Mouse (Mus musculus) midbrain, embryonic 14.5 days (tissue): Measurements from ENCODE around the gene Nes. TPM values are rescaled to one million over a fixed set of nuclear protein-coding genes. Genes with fewer than 3 reads are reported as not detected.
A peak's percentile ranks its signal among the peaks of the same experiment; 100 is the strongest.

Experiments used
- ATAC-seq: fragments of 200-750 bp; cut with Nextera tagmentation; 2 replicates; pipeline ENCODE4 v1.8.0; 2017; ENCODE audit warnings: moderate number of reproducible peaks, moderate library complexity; ENCODE audit not compliant: low FRiP score, low TSS enrichment
- DNase-seq: peaks from one replicate; pipeline ENCODE4 v3.0.0-alpha.2; 2015
- H3K27ac ChIP-seq: fragments of 300-500 bp; sonication (generic); replicated peaks from 2 replicates; pipeline ENCODE4 v1.5.1; 2014; ENCODE audit warnings: mild to moderate bottlenecking, low read depth, low read length, moderate library complexity
- H3K27me3 ChIP-seq: fragments of 300-500 bp; sonication (generic); 2 replicates; pipeline ENCODE4 v1.6.1; 2014; ENCODE audit warnings: low read length, control low read depth, mixed read lengths; ENCODE audit not compliant: control insufficient read depth, insufficient read depth
- H3K36me3 ChIP-seq: fragments of 300-500 bp; sonication (generic); 2 replicates; pipeline ENCODE4 v1.6.1; 2014; ENCODE audit warnings: low read length, control low read depth; ENCODE audit not compliant: control insufficient read depth, insufficient read depth
- H3K4me1 ChIP-seq: fragments of 300-500 bp; sonication (generic); 2 replicates; pipeline ENCODE4 v1.6.1; 2014; ENCODE audit warnings: mild to moderate bottlenecking, antibody characterized with exemption, low read length, control low read depth; ENCODE audit not compliant: control insufficient read depth, insufficient read depth
- H3K4me2 ChIP-seq: fragments of 300-500 bp; sonication (generic); 2 replicates; pipeline ENCODE4 v1.6.1; 2014; ENCODE audit warnings: mild to moderate bottlenecking, low read length, moderate library complexity
- H3K4me3 ChIP-seq: fragments of 300-500 bp; sonication (generic); replicated peaks from 2 replicates; pipeline ENCODE4 v1.5.1; 2014; ENCODE audit warnings: low read depth, low read length
- H3K9ac ChIP-seq: fragments of 300-500 bp; sonication (generic); replicated peaks from 2 replicates; pipeline ENCODE4 v1.6.1; 2014; ENCODE audit warnings: mild to moderate bottlenecking, low read length, moderate library complexity
- H3K9me3 ChIP-seq: fragments of 300-500 bp; sonication (generic); 2 replicates; pipeline ENCODE4 v1.6.1; 2016; ENCODE audit warnings: low read length, control low read depth, mixed read lengths; ENCODE audit not compliant: control insufficient read depth
- WGBS: fragments of 180-500 bp; shearing (Covaris S2); extraction: QIAGEN DNeasy Blood & Tissue Kit; methylation state at CpG from one replicate; pipeline ENCODE4 v1.1.7; 2014; 5-methylcytosine and 5-hydroxymethylcytosine counted together
- polyA plus RNA-seq: library from polyadenylated mRNA; unstranded; fragments of >200 nt; fragmentation: Nextera tagmentation; extraction: Ambion mirVana; gene quantifications from 2 replicates; pipeline ENCODE4 v1.2.1, GENCODE M21; 2014

The Nes gene
- polyA plus RNA-seq, 1 experiment from 2014 or later: 28.8 TPM

DNA sequence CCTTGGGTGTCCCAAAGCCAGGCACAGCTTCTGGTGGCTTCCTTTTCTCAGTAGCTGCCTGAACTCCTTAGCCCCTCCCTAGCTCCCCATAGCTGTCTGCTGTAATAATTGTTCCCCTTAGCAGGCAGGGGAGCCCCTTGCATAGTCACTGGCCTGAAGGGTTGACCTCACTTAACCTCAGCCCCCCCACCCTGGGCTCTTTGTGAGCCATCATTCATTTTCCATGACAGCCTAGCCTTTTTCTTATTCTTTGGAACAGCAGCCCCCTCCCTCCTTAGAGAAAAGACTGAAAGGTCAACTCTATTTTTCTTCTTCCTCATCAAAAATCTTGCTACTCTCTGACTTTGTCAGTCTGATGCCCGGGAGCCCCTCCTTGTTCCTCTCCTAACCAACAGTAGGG is 11.9 kb upstream of the Nes start:
- no peak for DNase-seq
- 35% methylated on average over 1 of the region's 1 CpGs for WGBS
- no peak overlapping the region for H3K27ac ChIP-seq

GRCm38 (mm10) chr3:87959371-87959770 is 11.5 kb upstream of the Nes start:
- 65% methylated on average over 7 of the region's 7 CpGs for WGBS
- DNase-seq (no peak), ATAC-seq (no peak)
- H3K4me2 ChIP-seq: no peak overlapping the region
- H3K4me1 ChIP-seq: peaks cover 12% of the 10 kb centered on the region
- H3K36me3 ChIP-seq: no peaks in the 10 kb centered on the region
- H3K9me3 ChIP-seq: no peaks in the 10 kb centered on the region
- H3K4me3 ChIP-seq: no peak overlapping the region
- H3K27me3 ChIP-seq: no peaks in the 10 kb centered on the region
- peak overlapping the region; percentile 90; the same call in 1 of the 2 replicates for H3K27ac ChIP-seq
- no peak overlapping the region for H3K9ac ChIP-seq

More for the DNA sequence above, 11.9 kb upstream of the Nes start:
- ATAC-seq: no peak
- Histone ChIP-seq H3K4me2 (no peak overlapping the region), H3K4me3 (no peak overlapping the region), H3K4me1 (peaks cover 12% of the 10 kb centered on the region), H3K27me3 (no peaks in the 10 kb centered on the region), H3K36me3 (no peaks in the 10 kb centered on the region), H3K9me3 (no peaks in the 10 kb centered on the region), H3K9ac (no peak overlapping the region)

- DNase-seq (no peak), ATAC-seq (no peak)
- H3K4me3 ChIP-seq: peak overlapping the region; percentile 37
- peak overlapping the region; percentile 70 for H3K4me2 ChIP-seq
- no peaks in the 10 kb centered on the region for H3K9me3 ChIP-seq
- peak overlapping the region; percentile 51; the same call in 1 of the 2 replicates for H3K9ac ChIP-seq
- peak overlapping the region; percentile 90 for H3K27ac ChIP-seq
- WGBS: 1% methylated on average over 10 of the region's 10 CpGs
- peaks cover 12% of the 10 kb centered on the region for H3K4me1 ChIP-seq
- H3K36me3 ChIP-seq: no peaks in the 10 kb centered on the region
- no peaks in the 10 kb centered on the region for H3K27me3 ChIP-seq
Measured at GRCm38 (mm10) chr3:87960191-87960585, 10.7 kb upstream of the Nes start.

- Histone ChIP-seq H3K4me2 (peak overlapping the region; percentile 70), H3K4me1 (peaks cover 12% of the 10 kb centered on the region), H3K27me3 (no peaks in the 10 kb centered on the region), H3K9me3 (no peaks in the 10 kb centered on the region), H3K27ac (peak overlapping the region; percentile 90), H3K9ac (peak overlapping the region; percentile 51), H3K36me3 (no peaks in the 10 kb centered on the region), H3K4me3 (peak overlapping the region; percentile 37)
- DNase-seq (peak; percentile 96), ATAC-seq (peak; percentile 97)
- under 1% methylated on average over 27 of the region's 27 CpGs for WGBS
Measured at GRCm38 (mm10) chr3:87960586-87961191, 10.2 kb upstream of the Nes start.

DNA sequence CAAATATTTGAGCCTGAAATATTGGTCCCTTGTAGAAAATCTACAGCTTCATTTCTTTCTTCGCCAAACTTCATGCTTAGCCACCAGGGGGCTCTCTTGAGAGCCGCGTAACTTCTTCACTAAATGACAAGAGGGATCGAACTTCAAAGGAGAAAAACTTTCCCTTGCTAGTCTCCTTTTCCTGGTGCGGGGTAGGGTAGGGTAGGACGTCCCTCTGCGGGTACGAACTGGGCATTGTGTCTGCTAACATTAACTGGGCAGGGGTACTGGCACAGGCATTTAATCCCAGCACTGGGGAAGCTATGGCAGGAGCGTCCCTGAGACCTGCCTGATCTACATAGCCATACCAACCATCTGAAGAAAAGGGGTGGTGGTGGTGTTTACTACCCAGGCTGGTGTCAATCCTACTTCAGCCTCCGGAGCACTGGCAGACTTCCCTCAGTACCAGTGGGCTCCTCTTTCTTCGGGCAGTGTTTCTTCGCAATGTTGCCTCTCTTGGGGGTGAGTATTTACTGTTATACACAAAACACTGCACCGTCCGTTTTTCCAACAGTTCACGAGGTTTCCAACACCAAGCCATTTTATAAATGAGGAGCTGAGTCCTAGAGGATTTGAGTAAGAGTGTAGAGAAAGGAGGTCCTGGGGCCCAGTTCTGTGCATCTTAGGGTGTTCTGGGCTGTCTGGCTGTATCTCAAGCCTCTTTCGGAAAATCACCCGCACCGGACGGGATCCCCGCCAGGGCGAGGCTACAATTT is 517 bp upstream of the Nes start:
- WGBS: 1% methylated on average over 21 of the region's 21 CpGs
- Histone ChIP-seq H3K4me3 (peak overlapping the region; percentile 58), H3K27ac (peak overlapping the region; percentile 66), H3K4me2 (peak overlapping the region; percentile 94), H3K4me1 (peaks cover 30% of the 10 kb centered on the region), H3K9me3 (no peaks in the 10 kb centered on the region), H3K9ac (no peak overlapping the region; the same call in 1 of the 2 replicates), H3K36me3 (peaks cover under 1% of the 10 kb centered on the region; the same call in 1 of the 2 replicates), H3K27me3 (no peaks in the 10 kb centered on the region)
- ATAC-seq (no peak), DNase-seq (peak; percentile 89)

GRCm38 (mm10) chr3:87971489-87972202 is 768 bp downstream of the Nes start:
- Histone ChIP-seq H3K4me2 (peak overlapping the region; percentile 94), H3K9ac (peak overlapping the region; percentile 71), H3K27me3 (no peaks in the 10 kb centered on the region), H3K36me3 (peaks cover 7% of the 10 kb centered on the region; the same call in 1 of the 2 replicates), H3K4me3 (peak overlapping the region; percentile 58), H3K9me3 (no peaks in the 10 kb centered on the region), H3K27ac (peak overlapping the region; percentile 66), H3K4me1 (peaks cover 30% of the 10 kb centered on the region)
- ATAC-seq (0 out of 2 replicates have a peak, but pooled peaks have one; percentile 3), DNase-seq (peak; percentile 71)
- WGBS: under 1% methylated on average over 59 of the region's 60 CpGs

GRCm38 (mm10) chr3:87972203-87972664 is 1.4 kb downstream of the Nes start:
- ATAC-seq (0 out of 2 replicates have a peak, but pooled peaks have one; percentile 19), DNase-seq (peak; percentile 48)
- Histone ChIP-seq H3K4me3 (peak overlapping the region; percentile 58), H3K27ac (peak overlapping the region; percentile 66), H3K36me3 (peaks cover 7% of the 10 kb centered on the region; the same call in 1 of the 2 replicates), H3K27me3 (no peaks in the 10 kb centered on the region), H3K9ac (peak overlapping the region; percentile 71), H3K4me2 (peak overlapping the region; percentile 94), H3K4me1 (peaks cover 30% of the 10 kb centered on the region), H3K9me3 (no peaks in the 10 kb centered on the region)
- 5% methylated on average over 8 of the region's 8 CpGs for WGBS

DNA sequence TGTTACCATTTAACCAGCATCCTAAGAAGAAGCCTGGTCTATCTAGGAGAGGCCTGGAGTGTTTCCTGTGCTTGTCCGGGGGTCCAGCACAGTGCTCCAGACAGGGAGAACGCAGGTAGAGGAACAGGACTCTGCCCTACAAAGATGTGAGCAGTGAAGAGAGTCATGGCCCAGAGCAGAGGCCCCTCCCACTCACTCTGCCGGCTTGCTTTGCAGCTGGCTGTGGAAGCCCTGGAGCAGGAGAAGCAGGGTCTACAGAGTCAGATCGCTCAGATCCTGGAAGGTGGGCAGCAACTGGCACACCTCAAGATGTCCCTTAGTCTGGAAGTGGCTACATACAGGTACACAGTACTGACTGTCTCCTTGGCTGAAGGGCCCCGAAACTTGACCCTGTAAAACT is 1.9 kb downstream of the Nes start:
- DNase-seq (no peak), ATAC-seq (no peak)
- peak overlapping the region; percentile 71 for H3K9ac ChIP-seq
- peak overlapping the region; percentile 58 for H3K4me3 ChIP-seq
- peaks cover 30% of the 10 kb centered on the region for H3K4me1 ChIP-seq
- peak overlapping the region; percentile 94 for H3K4me2 ChIP-seq
- peaks cover 7% of the 10 kb centered on the region; the same call in 1 of the 2 replicates for H3K36me3 ChIP-seq
- 18% methylated on average over 5 of the region's 5 CpGs for WGBS
- no peaks in the 10 kb centered on the region for H3K9me3 ChIP-seq
- no peaks in the 10 kb centered on the region for H3K27me3 ChIP-seq
- H3K27ac ChIP-seq: peak overlapping the region; percentile 66
